Mouse (Mus musculus): Measurements from ENCODE around the gene Sfxn5.

Gene Sfxn5

DNA sequence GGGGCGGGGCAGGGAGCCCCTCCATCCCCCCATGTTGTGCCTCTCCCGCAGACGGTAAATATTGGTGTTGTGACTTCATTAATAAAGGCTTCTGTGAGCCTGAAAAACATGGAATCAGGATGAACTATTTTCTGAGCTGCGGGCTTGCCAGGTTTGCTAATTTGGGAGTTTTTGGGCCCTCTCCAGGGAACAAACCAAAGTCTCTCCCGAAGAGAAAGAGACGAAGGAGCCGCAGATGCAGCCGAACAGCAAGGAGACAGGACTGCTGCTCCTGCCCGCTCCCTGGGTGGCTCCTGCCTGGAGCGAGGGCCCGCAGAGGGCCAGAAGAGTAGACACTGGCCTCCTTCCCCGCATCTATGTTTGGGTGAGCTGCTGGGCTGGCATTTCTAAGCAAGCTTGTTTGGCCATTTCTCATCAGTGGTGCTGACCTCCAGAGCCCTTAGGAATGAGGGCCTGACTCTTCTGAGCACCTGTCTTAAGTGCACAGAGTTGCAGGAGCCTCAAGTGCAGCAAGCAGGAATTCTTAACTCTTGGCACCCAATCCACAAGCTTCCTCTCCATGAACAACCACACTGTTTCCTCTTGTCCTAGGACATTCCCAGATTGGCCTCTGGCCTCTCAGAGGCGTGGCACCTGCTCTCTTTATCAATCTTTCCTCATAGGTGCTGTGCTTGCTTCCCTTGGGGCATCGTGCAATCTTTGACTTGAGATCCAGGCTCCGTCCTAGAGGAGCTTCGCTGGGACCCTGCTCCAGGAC is 126.9 kb downstream of the Sfxn5 start:
- in situ Hi-C loops (cut with MboI; ENCODE audit: low sequenced_read_pairs): no loop called here

DNA sequence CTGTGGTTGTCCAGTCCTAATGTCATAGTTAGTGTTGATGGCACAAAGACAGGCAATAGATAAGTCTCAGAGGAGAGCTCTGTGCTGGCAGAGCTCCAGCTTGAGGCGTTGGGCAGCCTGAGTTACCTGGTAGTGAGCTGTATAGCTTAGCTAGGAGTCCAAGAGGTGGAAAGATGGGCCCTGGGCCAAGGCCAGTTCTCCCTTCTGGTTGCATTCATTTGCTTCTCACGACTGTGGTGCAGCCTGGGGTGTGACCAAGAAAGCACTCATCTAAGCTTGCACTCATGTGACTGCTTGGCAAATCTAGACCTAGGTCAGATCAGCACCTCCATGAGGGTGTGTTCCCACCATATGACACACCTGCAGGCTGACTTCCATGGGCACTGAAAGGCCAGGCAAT is 135.3 kb downstream of the Sfxn5 start:
- in situ Hi-C loops (cut with MboI; ENCODE audit: low sequenced_read_pairs): no loop called here

DNA sequence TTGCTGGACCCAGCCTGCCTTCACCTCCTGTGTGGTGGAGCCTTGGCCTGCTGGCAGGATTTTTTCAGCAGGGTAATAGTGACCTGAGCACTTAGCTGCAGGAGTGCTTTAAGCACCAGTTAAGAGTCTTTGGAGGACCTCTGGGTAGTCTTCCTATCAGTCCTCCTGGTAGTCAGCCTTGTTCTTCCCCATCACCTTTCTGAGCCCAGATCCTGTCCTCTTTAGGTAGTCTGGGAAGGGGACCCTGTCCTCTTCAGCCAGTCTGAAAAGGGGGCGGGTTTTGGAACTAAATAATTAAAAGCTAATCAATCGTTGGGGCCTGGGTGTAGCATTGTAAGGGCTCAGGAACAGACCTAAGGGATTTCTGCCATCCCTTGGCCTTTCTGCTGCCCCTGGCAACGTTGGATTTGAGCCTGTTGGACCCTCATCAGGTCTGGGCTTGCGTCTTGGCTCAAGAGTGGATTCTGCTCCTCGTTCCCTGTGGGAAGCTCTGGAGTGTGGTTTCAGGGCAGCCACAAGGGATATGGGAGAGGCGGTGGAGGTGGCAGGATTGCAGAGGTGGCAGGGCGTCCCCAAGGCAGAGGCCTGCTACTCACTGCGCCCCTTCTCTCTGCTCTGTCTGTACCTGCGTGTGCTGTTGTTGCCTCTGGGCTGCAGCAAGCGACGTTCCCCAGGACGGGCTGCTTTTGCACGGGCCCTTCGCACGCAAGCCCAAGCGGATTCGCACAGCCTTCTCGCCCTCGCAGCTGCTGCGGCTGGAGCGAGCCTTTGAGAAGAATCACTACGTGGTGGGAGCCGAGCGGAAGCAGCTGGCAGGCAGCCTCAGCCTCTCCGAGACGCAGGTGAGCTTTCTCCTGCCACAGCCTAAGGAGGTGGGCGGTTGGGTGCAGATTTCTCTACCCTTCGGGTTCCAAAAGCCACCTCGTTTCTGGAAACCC is 139.6 kb downstream of the Sfxn5 start:
- in situ Hi-C loops (cut with MboI; ENCODE audit: low sequenced_read_pairs): no loop called here

DNA sequence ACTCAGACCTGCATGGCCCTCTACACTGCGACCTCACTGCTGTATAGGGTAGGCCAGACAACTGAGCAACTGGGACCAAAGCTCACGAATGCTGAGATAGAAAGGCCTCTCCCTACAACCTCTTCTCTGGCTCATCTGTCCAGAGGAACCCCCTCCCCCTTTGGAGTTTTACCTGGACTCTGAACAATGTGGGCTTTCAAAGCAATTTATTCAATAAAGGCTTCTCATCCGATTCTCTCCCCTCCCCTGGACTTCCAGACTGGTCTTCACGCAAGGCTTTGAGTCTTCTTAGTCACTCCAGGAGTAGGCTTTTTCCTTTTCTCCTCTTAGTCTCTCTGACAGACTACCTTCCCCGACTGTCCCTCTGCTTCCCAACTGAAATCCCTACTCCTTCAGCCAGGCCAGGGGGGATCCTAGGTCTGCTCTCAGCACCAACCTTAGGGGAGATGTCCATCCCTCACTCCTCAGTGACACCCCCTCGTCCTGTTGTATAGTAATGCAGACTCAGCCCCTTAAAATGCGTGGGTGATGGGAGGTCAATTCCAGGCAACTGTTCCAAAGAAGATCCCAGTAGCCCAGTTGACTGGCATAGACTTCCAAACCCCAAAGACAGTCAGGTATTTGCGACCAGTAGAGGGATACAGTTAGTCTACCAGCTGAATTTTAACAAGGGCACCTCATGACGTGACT is 141.3 kb downstream of the Sfxn5 start:
- in situ Hi-C loops (cut with MboI; ENCODE audit: low sequenced_read_pairs): no loop called here

DNA sequence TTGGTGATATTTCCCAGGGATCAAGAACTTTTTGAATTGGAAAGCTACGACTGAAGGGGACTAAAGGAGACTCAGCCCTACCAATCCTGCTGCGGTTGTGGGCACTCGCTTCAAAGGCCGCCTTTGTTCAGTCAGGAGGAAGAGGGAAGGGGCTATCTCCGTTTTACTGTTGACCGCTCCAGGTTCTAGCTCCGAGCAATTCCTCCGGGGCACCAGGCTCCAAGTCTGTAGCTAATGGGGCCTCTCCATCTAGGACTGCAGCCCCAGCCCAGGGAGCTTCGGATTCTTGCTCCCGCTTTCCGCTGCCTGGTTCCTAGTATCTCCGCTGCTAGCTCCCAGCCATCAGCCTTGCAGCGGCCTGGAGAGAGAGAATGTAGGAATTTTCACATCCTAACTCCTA is 142.6 kb downstream of the Sfxn5 start:
- in situ Hi-C loops (cut with MboI; ENCODE audit: low sequenced_read_pairs): no loop called here

DNA sequence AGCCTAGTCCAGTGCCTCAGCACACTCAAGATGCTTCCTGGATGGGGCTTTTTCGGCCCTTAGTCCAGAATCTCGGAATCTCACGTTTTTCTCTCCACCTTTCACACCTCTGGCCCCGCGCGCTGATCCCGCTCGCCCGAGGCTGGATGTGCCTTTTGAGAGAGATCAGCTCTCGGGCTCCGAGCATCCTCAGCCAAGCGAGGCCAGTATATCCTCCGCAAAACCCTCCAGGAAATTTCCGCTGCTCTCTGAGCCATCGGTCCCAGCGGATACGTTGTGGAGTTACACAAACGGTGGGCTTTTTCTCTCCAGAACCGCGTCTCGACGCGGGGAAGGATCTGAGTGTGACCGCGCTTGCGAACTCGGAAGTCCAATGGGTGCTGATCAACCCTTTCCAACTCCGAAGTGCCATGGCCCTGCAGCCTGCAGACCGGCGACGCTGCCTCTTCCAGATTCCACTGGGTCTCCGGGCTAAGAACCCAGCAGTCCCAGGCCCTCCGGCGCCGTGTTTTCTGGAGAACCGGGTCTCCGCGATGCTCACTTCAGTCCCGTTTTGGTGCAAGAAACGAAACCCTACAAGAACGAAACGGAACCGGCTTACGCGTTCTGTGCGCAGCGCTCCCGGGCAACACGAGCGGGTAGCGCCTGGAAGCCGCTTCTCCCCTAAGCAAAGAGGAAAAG is 143.2 kb downstream of the Sfxn5 start:
- in situ Hi-C loops (cut with MboI; ENCODE audit: low sequenced_read_pairs): no loop called here

DNA sequence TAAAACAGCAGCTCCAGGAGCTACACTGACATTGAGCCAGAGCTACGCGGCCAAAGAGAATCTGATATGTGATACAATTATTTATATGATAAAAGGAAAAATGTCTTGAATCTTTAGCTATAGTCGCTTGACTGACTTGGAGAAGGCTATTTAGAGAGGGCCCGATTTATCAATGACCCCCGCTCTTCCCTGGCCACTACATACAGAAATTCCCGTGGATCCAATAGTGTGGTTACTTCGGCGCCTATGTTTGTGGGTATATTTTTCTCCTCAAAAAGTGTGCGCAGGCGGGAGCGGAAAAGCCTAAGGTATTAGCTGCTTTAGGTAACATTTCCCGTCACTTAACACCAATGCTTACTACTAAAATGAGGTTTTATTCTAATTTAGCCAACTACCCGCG is 143.9 kb downstream of the Sfxn5 start:
- in situ Hi-C loops (cut with MboI; ENCODE audit: low sequenced_read_pairs): no loop called here

DNA sequence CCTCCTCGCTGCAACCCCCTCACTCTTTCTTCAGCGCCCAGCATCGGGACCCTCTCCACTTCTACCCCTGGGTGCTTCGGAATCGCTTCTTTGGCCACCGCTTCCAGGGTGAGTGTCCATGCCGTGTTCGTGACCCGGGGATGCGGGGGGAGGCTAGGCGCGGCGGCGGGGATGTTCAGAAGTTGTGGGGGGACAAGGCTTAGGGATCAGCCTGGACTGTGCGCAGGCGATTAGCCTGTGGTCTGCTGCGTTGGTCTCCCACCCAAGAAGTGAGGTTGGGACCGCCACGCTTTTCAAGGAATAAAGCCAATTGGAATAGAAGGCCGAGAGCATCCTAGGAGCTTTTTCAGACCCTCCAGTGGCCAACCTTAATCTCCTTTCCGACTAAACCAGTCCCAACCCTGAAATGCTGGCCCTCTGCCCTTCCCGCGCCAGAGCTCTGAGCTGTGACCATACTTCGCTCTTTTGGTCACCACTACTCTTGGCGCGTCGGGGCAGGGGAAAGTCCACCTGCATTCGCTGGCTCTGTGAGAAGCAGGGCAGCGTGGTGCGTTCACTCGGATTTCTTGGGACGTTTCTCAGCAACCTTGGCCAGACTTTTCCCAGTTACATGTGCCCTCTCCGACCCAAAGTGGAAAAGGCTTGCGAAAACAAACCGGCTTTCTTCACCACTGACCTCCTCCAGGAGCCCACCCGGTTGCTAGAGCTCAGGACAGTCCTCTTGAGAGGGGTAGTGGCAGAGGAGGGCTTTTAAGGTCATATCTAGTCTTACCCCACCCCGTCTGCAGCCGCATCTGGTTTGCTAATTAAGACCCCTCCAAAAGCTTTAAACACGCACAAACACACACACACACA is 144.7 kb downstream of the Sfxn5 start:
- in situ Hi-C loops (cut with MboI; ENCODE audit: low sequenced_read_pairs): no loop called here

DNA sequence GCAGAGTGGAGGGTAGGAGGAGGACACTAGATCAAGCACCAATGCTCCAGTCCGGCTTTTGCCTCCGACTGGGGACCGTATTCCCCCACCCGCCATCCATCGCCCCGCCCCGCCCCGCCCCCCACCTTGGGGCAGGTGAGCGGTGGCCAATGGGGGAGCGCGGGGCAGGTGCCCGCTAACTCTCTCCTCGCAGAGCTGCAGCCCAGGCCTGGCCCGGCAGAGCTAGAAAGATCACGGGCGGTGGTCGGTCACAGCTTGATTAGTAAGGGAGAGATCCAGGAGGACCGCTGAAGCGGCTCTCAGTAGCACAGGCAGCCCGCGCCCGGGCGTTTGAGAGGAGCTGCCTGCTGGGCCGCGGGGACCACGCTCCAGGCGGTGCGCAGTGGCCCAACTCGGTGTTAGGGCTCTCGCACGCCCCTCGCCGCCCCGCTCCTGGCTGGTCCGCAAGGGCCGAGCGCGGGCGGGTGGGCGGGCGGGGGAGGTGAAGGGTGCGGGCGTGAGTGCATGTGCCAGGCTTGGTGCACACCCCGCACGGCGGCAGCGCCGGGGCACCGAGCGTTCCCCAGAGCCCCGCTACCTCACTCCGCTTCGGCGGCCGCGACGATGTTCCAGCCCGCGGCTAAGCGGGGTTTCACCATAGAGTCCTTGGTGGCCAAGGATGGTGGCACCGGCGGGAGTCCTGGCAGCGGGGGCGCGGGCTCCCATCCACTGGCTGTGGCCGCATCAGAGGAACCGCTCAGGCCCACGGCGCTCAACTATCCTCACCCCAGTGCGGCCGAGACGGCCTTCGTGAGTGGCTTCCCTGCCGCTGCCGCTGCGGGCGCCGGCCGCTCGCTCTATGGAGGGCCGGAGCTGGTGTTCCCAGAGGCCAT is 145.6 kb downstream of the Sfxn5 start, which contains the start of gene Emx1:
TSS of gene Emx1 (plus strand) at position 99 of the 872 bp plus-strand sequence.
- in situ Hi-C loops (cut with MboI; ENCODE audit: low sequenced_read_pairs): no loop called here

DNA sequence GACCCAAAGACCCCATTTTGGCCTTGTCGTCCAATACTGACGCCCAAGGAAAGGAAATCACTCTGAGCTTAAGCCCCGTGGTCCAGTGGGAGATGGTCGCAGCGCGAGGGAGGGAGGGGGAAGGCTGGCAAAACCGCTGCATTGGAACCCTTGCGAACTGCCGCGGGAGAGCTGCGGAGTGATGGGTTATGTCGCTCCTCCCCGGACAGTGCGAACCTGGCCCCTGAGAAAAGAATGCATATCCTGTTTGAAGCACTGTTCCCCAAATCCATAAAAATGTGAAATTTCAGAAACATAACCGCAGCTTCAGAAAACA is 146.5 kb downstream of the Sfxn5 start:
- in situ Hi-C loops (cut with MboI; ENCODE audit: low sequenced_read_pairs): no loop called here

DNA sequence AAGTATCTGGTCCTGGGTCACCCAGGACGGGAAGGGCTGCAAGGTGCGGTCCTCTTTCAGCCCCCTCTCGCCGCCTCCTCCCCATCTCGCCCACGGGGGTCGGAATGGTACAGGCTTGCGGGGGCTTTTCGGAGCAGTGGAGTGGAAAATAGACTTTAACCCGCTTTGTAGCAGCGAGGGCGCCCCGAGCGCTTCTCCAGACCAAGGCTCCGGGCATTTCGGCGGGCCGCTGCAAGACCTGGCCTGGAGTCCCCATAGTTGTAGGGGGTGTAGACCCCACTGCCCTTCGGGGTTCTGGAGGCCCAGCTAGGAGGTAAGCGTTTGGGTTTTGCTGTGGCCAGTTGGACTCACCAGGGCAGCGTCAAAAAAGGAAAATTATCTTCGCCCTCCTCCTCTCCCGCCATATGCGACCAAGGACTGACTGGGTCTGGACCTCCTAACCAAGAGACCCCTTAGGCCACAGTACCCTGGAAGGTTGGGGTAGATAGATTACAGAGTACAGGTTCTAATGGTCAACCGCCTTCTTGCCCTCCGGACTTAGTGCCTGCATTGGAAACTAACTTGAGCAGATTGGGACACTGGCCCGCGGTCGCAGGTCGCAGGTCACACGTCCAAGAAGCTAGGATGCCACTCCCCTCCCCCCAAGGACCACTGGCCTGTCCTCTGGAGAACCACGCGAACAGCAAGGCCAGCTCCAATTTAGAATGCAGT is 147.0 kb downstream of the Sfxn5 start:
- in situ Hi-C loops (cut with MboI; ENCODE audit: low sequenced_read_pairs): no loop called here

DNA sequence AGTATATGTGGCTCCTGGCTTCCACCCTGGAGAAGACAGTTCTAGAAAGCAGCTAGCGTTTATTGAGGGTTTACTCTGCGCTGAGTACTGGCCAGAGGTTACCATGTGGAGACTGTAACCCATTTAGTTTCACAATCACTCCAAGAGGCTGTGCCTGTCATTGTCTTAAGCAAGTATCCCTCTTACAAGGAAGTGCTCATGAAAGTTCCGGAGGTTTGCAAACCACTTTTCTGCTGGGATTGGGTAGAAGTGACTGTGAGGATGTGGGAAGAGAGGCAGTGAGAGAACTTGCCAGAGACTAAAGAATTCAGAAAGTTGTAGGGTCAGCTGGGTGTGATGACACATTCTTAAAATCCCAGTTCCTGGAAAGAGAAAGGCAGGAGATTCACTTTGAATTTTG is 149.3 kb downstream of the Sfxn5 start:
- in situ Hi-C loops (cut with MboI; ENCODE audit: low sequenced_read_pairs): no loop called here

DNA sequence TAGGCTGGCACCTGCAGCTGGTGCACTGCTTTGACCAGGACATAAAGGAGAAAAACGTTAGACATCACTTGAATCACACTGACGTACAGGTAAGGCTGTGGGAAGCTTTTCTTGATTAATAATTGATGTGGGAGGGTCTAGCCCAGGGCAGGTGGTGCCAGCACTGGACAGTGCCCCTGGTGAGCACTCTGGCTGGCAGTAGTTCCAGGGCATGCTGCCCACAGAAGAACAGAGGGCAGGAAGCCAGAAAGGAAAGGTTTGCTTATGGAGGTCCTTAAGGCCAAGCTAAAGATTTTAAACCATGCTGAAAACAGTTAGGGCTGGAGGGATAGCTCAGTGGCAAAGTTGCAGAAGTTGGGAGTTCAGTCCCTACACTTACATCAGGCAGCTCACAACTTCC is 153.2 kb downstream of the Sfxn5 start:
- in situ Hi-C loops (cut with MboI; ENCODE audit: low sequenced_read_pairs): no loop called here

DNA sequence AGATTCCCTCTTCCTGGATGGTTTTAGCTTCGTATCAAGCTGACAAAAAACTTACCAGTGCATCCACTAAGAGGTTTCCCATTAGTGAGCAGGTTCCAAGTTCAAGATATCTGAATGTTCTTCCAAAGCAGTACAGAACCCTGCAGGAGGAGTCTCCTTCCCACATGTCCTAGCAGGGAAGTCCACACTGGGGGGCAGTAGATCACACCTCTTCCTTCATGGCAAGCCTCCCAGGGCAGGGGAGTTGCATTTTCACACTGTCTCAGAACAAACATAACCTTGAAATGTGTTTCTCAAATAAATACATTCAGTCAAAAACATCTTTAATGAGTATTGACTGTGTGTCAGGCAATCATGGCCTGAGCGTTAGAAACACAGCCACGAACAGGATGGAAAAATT is 153.7 kb downstream of the Sfxn5 start:
- in situ Hi-C loops (cut with MboI; ENCODE audit: low sequenced_read_pairs): no loop called here

DNA sequence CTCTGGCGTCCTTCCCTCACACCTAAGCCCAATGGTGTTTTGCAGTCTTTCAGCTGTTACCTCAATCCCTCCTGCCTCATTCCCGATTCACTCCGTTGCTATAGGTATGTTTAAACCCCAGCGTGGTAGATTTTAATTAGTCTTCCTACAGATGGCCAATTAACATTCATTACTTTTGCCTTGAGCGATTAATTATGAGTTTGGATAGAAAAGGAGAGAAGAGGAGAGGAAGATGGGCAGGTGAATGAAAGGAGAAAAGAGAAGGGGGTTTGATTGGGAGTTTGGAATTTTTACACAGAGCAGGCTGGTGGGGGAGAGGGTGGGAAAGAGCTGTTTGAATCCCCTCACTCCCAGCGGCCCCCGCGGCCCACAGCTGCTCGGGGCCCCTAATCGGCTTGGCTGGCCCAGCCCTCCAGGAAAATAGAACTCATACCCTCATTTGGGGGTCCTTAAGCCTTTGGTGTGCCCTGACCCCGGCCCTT is 167.7 kb downstream of the Sfxn5 start:
- in situ Hi-C loops (cut with MboI; ENCODE audit: low sequenced_read_pairs): loop anchor here (10.0 kb wide), 1 partner anchor 239 kb away; no protein-coding TSS in a partner anchor

Measured in CH12F3 (cell line).